Mouse (Mus musculus) megakaryocyte, embryonic 14.5 days (primary cell): Measurements from ENCODE around the gene 5730596B20Rik.

Experiments used
- FLI1 ChIP-seq: IDR thresholded peaks from 2 replicates; pipeline ENCODE4 v1.6.1; 2012; ENCODE audit warnings: low read length, inconsistent platforms, mixed read lengths
- GATA1 ChIP-seq: IDR thresholded peaks from 3 replicates; pipeline ENCODE4 v1.6.1; 2012; ENCODE audit warnings: mixed read lengths, low read length, inconsistent platforms, borderline replicate concordance

DNA sequence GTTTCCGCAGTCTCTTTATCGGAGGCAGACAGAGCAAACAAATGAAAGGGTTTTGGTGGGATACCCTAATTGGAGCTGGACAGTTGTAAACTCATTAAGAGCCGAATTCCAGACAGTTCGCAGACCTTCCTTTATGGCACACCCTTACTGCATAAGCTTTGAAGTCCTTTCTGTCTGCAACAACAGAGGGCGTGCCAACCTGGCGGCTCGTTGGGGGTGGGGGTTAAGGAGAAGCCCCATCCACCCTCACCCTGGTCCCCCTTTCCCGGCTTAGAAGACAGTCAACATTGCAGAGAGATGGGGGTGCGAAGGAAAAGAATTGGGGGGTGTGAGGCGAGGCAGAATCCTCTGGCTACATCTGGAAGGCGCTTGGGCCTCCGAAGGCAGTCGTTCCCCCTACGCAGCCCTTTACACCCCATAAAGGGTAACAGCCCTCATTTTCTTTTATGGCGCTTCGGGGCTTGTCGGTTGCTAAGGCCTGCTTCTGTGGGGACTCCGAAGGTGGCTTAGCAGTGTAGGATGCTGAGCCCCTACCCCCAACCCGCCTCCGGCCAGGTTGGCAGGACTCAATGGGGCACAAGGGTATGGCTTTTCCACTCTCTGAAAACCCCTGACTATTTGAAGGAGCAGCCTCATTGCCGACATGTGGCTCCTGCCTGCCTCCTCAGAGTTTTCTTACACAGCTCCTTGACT, 44.8 kb downstream of the 5730596B20Rik start:
- no peak for TF ChIP-seq GATA1
- no peak for TF ChIP-seq FLI1
